Mouse (Mus musculus): ENCODE measurements at regions not wholly inside any gene's neighbourhood (a gene's known extent, or its start where the extent isn't known, plus 50 kb on each side); places are given as distances from the start of the nearest gene placed in this dataset.

DNA sequence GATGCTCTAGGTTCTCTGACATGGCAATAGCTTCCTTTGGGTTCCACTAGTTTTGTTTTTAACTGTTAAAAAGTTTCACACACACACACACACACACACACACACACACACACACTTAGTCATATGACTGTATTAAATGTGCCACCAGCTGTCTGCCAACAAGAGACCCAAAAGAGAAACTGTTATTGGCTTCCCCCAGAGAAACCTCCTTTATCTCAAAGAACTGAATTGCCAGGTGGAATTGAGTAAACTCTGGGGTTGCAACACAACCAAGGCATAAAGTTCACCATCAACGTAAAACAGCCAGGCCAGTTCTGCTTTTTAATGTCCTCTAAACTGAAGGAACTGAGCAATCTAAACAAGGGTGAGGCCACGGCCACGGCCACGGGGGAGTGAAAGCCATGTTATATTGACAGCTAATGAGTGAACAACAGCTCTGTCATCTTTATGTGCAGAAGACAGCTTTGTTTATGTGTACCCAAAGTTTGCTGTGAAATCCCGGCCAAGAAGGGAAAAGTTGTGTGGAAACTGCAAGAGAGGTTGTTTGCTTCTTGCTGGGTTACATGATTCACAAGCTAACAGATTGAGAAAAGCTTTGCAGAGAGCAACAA, 69.3 kb downstream of the Btg1 start:
- H3K9ac ChIP-seq (ENCODE audit: low read depth, poor library complexity, severe bottlenecking) = no peak overlapping the region
- no peaks in the 10 kb centered on the region for H3K4me1 ChIP-seq (ENCODE audit: control insufficient read depth, insufficient read depth, low read length)
- no peaks in the 10 kb centered on the region for H3K9me3 ChIP-seq (replicated peaks; ENCODE audit: control insufficient read depth, insufficient read depth, low read length, poor library complexity, severe bottlenecking)
- H3K4me3 ChIP-seq (ENCODE audit: low read depth, low read length) = no peak overlapping the region
- TF ChIP-seq POLR2A (IDR thresholded peaks at IDR 0.05; ENCODE audit: insufficient read depth, low read length) (no peak), EP300 (IDR thresholded peaks at IDR 0.05; ENCODE audit: insufficient read depth, low read depth, low read length) (no peak), CTCF (IDR thresholded peaks at IDR 0.05; ENCODE audit: low read depth, low read length) (no peak)
- no peak overlapping the region for H3K27ac ChIP-seq (ENCODE audit: insufficient read depth, low read length)
- no peaks in the 10 kb centered on the region for H3K27me3 ChIP-seq (ENCODE audit: control insufficient read depth, insufficient read depth, low read length, poor library complexity, severe bottlenecking)
- H3K36me3 ChIP-seq (ENCODE audit: control insufficient read depth, insufficient read depth, low read length, poor library complexity, severe bottlenecking) = no peaks in the 10 kb centered on the region

GRCm38 (mm10) chr10:96686659-96687440, 70.0 kb downstream of the Btg1 start:
- H3K4me3 ChIP-seq (ENCODE audit: low read depth, low read length) = no peak overlapping the region
- H3K36me3 ChIP-seq (ENCODE audit: control insufficient read depth, insufficient read depth, low read length, poor library complexity, severe bottlenecking) = no peaks in the 10 kb centered on the region
- no peak overlapping the region for H3K9ac ChIP-seq (ENCODE audit: low read depth, poor library complexity, severe bottlenecking)
- H3K4me1 ChIP-seq (ENCODE audit: control insufficient read depth, insufficient read depth, low read length) = no peaks in the 10 kb centered on the region
- TF ChIP-seq EP300 (IDR thresholded peaks at IDR 0.05; ENCODE audit: insufficient read depth, low read depth, low read length) = no peak
- no peak for TF ChIP-seq CTCF (IDR thresholded peaks at IDR 0.05; ENCODE audit: low read depth, low read length)
- no peak for TF ChIP-seq POLR2A (IDR thresholded peaks at IDR 0.05; ENCODE audit: insufficient read depth, low read length)
- H3K27me3 ChIP-seq (ENCODE audit: control insufficient read depth, insufficient read depth, low read length, poor library complexity, severe bottlenecking) = no peaks in the 10 kb centered on the region
- no peaks in the 10 kb centered on the region for H3K9me3 ChIP-seq (replicated peaks; ENCODE audit: control insufficient read depth, insufficient read depth, low read length, poor library complexity, severe bottlenecking)
- H3K27ac ChIP-seq (ENCODE audit: insufficient read depth, low read length) = no peak overlapping the region

DNA sequence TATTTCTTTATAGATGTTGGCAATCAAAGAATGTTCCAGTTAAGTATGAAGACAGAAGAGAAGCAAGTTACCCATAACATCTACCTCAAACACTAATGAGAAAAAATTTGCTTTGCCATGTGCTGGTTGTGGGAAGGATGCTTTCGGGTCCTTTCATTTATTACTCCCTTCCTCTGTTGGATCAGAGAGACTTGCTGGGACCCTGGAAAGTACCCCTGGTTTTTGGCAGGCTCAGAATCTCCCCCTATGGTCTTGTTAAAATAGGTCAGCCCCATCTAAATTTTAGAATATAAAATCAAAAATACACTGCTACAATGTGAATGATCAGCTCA, 70.6 kb downstream of the Btg1 start:
- Histone ChIP-seq H3K4me1 (ENCODE audit: control insufficient read depth, insufficient read depth, low read length) (no peaks in the 10 kb centered on the region), H3K4me3 (ENCODE audit: low read depth, low read length) (no peak overlapping the region), H3K9ac (ENCODE audit: low read depth, poor library complexity, severe bottlenecking) (no peak overlapping the region), H3K27me3 (ENCODE audit: control insufficient read depth, insufficient read depth, low read length, poor library complexity, severe bottlenecking) (no peaks in the 10 kb centered on the region), H3K9me3 (replicated peaks; ENCODE audit: control insufficient read depth, insufficient read depth, low read length, poor library complexity, severe bottlenecking) (no peaks in the 10 kb centered on the region), H3K36me3 (ENCODE audit: control insufficient read depth, insufficient read depth, low read length, poor library complexity, severe bottlenecking) (no peaks in the 10 kb centered on the region), H3K27ac (ENCODE audit: insufficient read depth, low read length) (no peak overlapping the region)
- TF ChIP-seq CTCF (IDR thresholded peaks at IDR 0.05; ENCODE audit: low read depth, low read length) = no peak
- no peak for TF ChIP-seq POLR2A (IDR thresholded peaks at IDR 0.05; ENCODE audit: insufficient read depth, low read length)
- TF ChIP-seq EP300 (IDR thresholded peaks at IDR 0.05; ENCODE audit: insufficient read depth, low read depth, low read length) = no peak

DNA sequence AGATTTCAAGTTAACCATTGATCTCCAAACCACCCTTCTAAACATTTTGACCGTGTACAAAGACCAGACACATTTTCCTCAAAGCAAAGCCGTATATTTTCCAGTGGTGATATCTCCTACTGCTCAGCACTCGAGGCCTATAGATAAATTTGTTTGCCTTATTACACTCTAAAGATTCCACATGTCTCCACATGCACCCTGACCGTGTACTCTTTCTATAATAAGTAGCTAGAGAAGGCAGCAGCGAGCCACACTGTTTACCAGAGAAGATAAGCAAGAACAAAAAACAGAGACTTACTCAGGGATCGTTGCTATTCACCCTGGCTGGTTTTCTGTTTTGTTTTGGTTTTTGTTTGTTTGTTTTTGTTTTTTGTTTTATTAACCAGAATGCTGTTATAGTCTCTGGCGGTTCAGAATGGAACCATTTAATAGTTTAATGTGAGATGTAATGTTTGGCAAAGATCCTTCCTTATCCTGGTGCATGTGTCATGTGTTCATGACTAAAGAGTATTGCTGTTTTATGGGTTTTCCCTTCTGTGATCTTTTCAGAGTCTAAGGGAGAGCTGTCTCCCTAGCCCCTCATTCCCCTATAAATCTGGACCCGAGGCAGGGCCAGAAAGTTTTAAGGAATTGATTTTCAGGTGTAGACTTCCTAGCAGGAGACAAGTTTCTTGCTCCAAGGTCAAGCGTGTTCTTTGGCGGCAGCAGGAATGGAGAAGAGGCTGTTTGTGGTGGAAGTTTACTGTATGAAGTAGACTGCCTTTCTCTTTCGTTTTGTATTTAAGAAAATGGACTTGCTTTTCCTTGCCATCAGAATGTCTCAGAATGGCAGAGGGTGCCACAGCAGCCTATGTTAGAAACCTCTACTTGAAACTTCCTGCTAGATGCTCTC, 73.4 kb downstream of the Btg1 start:
- Histone ChIP-seq H3K27ac (ENCODE audit: insufficient read depth, low read length) (no peak overlapping the region), H3K36me3 (ENCODE audit: control insufficient read depth, insufficient read depth, low read length, poor library complexity, severe bottlenecking) (no peaks in the 10 kb centered on the region), H3K27me3 (ENCODE audit: control insufficient read depth, insufficient read depth, low read length, poor library complexity, severe bottlenecking) (no peaks in the 10 kb centered on the region), H3K9me3 (replicated peaks; ENCODE audit: control insufficient read depth, insufficient read depth, low read length, poor library complexity, severe bottlenecking) (no peaks in the 10 kb centered on the region), H3K4me1 (ENCODE audit: control insufficient read depth, insufficient read depth, low read length) (no peaks in the 10 kb centered on the region), H3K9ac (ENCODE audit: low read depth, poor library complexity, severe bottlenecking) (no peak overlapping the region), H3K4me3 (ENCODE audit: low read depth, low read length) (no peak overlapping the region)
- TF ChIP-seq EP300 (IDR thresholded peaks at IDR 0.05; ENCODE audit: insufficient read depth, low read depth, low read length) (no peak), CTCF (IDR thresholded peaks at IDR 0.05; ENCODE audit: low read depth, low read length) (no peak), POLR2A (IDR thresholded peaks at IDR 0.05; ENCODE audit: insufficient read depth, low read length) (no peak)

GRCm38 (mm10) chr10:96690868-96691302, 74.1 kb downstream of the Btg1 start:
- Histone ChIP-seq H3K9me3 (replicated peaks; ENCODE audit: control insufficient read depth, insufficient read depth, low read length, poor library complexity, severe bottlenecking) (no peaks in the 10 kb centered on the region), H3K36me3 (ENCODE audit: control insufficient read depth, insufficient read depth, low read length, poor library complexity, severe bottlenecking) (no peaks in the 10 kb centered on the region), H3K27ac (ENCODE audit: insufficient read depth, low read length) (no peak overlapping the region), H3K4me1 (ENCODE audit: control insufficient read depth, insufficient read depth, low read length) (no peaks in the 10 kb centered on the region), H3K4me3 (ENCODE audit: low read depth, low read length) (no peak overlapping the region), H3K27me3 (ENCODE audit: control insufficient read depth, insufficient read depth, low read length, poor library complexity, severe bottlenecking) (no peaks in the 10 kb centered on the region), H3K9ac (ENCODE audit: low read depth, poor library complexity, severe bottlenecking) (no peak overlapping the region)
- TF ChIP-seq POLR2A (IDR thresholded peaks at IDR 0.05; ENCODE audit: insufficient read depth, low read length) (no peak), EP300 (IDR thresholded peaks at IDR 0.05; ENCODE audit: insufficient read depth, low read depth, low read length) (no peak), CTCF (IDR thresholded peaks at IDR 0.05; ENCODE audit: low read depth, low read length) (no peak)
